In the genomic region with DNA sequence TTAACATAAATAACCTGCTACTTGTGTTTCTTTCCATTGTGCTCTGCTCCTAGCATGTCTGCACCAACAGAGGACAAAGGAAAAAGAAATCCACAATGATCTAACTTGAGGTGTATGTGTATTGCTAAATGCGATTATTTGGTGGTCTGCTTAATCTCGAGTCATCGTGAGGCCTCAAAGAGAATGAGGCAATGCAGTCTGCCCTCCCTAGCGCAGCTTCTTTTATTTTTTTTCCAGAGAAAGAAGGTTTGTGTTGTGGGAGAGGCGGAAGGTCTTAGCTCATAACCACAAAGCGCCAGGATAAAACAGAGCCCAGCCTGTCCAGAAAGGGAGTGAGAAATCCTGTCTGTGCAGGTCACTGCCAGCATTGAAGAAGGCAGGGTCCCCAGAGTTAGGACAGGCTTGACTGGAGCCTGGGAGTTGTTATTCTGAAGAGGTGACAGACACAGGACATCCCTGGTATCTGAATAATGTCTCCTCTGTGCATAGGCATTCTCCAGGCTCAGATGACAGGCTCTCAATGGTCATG, we compare ENCODE assay signal across 8 mouse cellular contexts.
DNase-seq lines count a peak whose midpoint lies in the region; ATAC-seq and TF ChIP-seq lines count a peak whose summit lies in the region.
"Had no signal": no experiment of that assay in that cellular context is flagged by ENCODE, and none has a peak within 500 bp of the region (broad histone marks: within the 10 kb centered on the region; RNA-seq: fewer than 3 reads in every experiment).

No protein-coding gene starts in this region.

- DNase-seq in heart, postnatal 36 days = no peak
- DNase-seq in Patski (ENCODE audit: low read depth, low spot score) = no peak
- DNase-seq in midbrain, embryonic 10.5 days (ENCODE audit: low spot score) = peak; percentile 14
- DNase-seq in thymus, postnatal 25 days = no peak
- no peak for DNase-seq in right cerebral cortex, adult 2 months (ENCODE audit: low spot score in 2 of 2)

- H3K4me2 ChIP-seq in heart, embryonic 15.5 days = peak overlapping the region; percentile 32
- H3K4me2 ChIP-seq in embryonic facial prominence, embryonic 12.5 days (replicated peaks) = no peak overlapping the region
- H3K4me2 ChIP-seq: neural tube, embryonic 13.5 days had no signal

- H3K9me3 ChIP-seq in heart, embryonic 15.5 days (replicated peaks) = no peaks in the 10 kb centered on the region
- no peaks in the 10 kb centered on the region for H3K9me3 ChIP-seq in embryonic facial prominence, embryonic 12.5 days
- no peaks in the 10 kb centered on the region for H3K9me3 ChIP-seq in midbrain, embryonic 10.5 days (replicated peaks)
- H3K9me3 ChIP-seq: neural tube, embryonic 13.5 days had no signal

- POLR2A ChIA-PET in Patski (lab: Charles Lee) = no interaction called here

- no peak overlapping the region for H3K4me3 ChIP-seq in heart, embryonic 15.5 days
- no peak overlapping the region for H3K4me3 ChIP-seq in embryonic facial prominence, embryonic 12.5 days
- H3K4me3 ChIP-seq in midbrain, embryonic 10.5 days = no peak overlapping the region
- H3K4me3 ChIP-seq: neural tube, embryonic 13.5 days had no signal

- 15% methylated on average over 6 of the region's 6 CpGs for WGBS in heart, embryonic 15.5 days
- WGBS in embryonic facial prominence, embryonic 12.5 days = 54% methylated on average over 6 of the region's 6 CpGs
- 56% methylated on average over 6 of the region's 6 CpGs for WGBS in midbrain, embryonic 10.5 days

- TF ChIP-seq CTCF in Patski (IDR thresholded peaks at IDR 0.05) = no peak

- peak; percentile 61 for ATAC-seq in heart, embryonic 15.5 days (replicated peaks; ENCODE audit: insufficient number of reproducible peaks, insufficient read depth, low FRiP score, low read depth)
- peak; percentile 21 for ATAC-seq in Patski
- ATAC-seq in embryonic facial prominence, embryonic 12.5 days (ENCODE audit: insufficient number of reproducible peaks, insufficient read depth, low FRiP score, low TSS enrichment) = no peak

- CTCF ChIA-PET in Patski (lab: Charles Lee) = interaction anchor here (1.2 kb wide), 2 partner anchors 14 to 27 kb away, joined by 3 to 4 read pairs; no protein-coding TSS in a partner anchor

- peak overlapping the region; percentile 10 for H3K27ac ChIP-seq in heart, embryonic 15.5 days
- H3K27ac ChIP-seq in embryonic facial prominence, embryonic 12.5 days = 0 out of 2 replicates have a peak overlapping the region, but pooled peaks have one; percentile 2
- peak overlapping the region; percentile 76 for H3K27ac ChIP-seq in midbrain, embryonic 10.5 days (replicated peaks)
- H3K27ac ChIP-seq: neural tube, embryonic 13.5 days had no signal

- H3K4me1 ChIP-seq in heart, embryonic 15.5 days (replicated peaks) = peaks cover 17% of the 10 kb centered on the region
- H3K4me1 ChIP-seq in embryonic facial prominence, embryonic 12.5 days = peaks cover 8% of the 10 kb centered on the region
- peaks cover 26% of the 10 kb centered on the region for H3K4me1 ChIP-seq in midbrain, embryonic 10.5 days

- H3K36me3 ChIP-seq in heart, embryonic 15.5 days = no peaks in the 10 kb centered on the region
- H3K36me3 ChIP-seq in embryonic facial prominence, embryonic 12.5 days = no peaks in the 10 kb centered on the region
- no peaks in the 10 kb centered on the region for H3K36me3 ChIP-seq in midbrain, embryonic 10.5 days
- H3K36me3 ChIP-seq: neural tube, embryonic 13.5 days had no signal

- intact Hi-C loops in heart, postnatal 36 days (cut with DNase I) = no loop called here

- in situ Hi-C loops in Patski (cut with MboI; ENCODE audit: low pct_unique_long_range_greater_than_20kb) = no loop called here

- no peak overlapping the region for H3K9ac ChIP-seq in heart, embryonic 15.5 days
- H3K9ac ChIP-seq in embryonic facial prominence, embryonic 12.5 days = no peak overlapping the region
- H3K9ac ChIP-seq: neural tube, embryonic 13.5 days had no signal

- H3K27me3 ChIP-seq in heart, embryonic 15.5 days = no peaks in the 10 kb centered on the region
- peaks cover 5% of the 10 kb centered on the region for H3K27me3 ChIP-seq in Patski
- H3K27me3 ChIP-seq in embryonic facial prominence, embryonic 12.5 days = no peaks in the 10 kb centered on the region
- H3K27me3 ChIP-seq in midbrain, embryonic 10.5 days (ENCODE audit: low read depth, poor library complexity, severe bottlenecking) = no peaks in the 10 kb centered on the region
- H3K27me3 ChIP-seq: neural tube, embryonic 13.5 days had no signal

Comparison
In these comparisons a context has a peak if more than half of its experiments do, and no peak if none do; other contexts are left out.
1. H3K27ac ChIP-seq: peak in every context shown above with its lines; median percentile 76 in midbrain, embryonic 10.5 days; 10 in heart, embryonic 15.5 days; 2 in embryonic facial prominence, embryonic 12.5 days.